Mouse (Mus musculus) liver, postnatal 0 days (tissue): Measurements from ENCODE around the gene Rph3al. TPM values are rescaled to one million over a fixed set of nuclear protein-coding genes. Genes with fewer than 3 reads are reported as not detected.

Experiments
- ATAC-seq: fragments of 200-750 bp; cut with Nextera tagmentation; 2 replicates; pipeline ENCODE4 v1.8.0; 2017; ENCODE audit warnings: mild to moderate bottlenecking, moderate library complexity
- DNase-seq: peaks from one replicate; pipeline ENCODE4 v3.0.0-alpha.2; 2016
- H3K27ac ChIP-seq: fragments of 300-500 bp; sonication (generic); 2 replicates; pipeline ENCODE4 v1.5.1; 2014; ENCODE audit warnings: antibody characterized with exemption, moderate library complexity, mild to moderate bottlenecking, low read depth
- H3K27me3 ChIP-seq: fragments of 300-500 bp; sonication (generic); 2 replicates; pipeline ENCODE4 v1.6.1; 2014; ENCODE audit warnings: low read length, control low read depth, mixed read lengths; ENCODE audit not compliant: insufficient read depth
- H3K36me3 ChIP-seq: fragments of 300-500 bp; sonication (generic); replicated peaks from 2 replicates; pipeline ENCODE4 v1.6.1; 2014; ENCODE audit warnings: mild to moderate bottlenecking, control low read depth, low read length, moderate library complexity, mixed read lengths; ENCODE audit not compliant: insufficient read depth
- H3K4me1 ChIP-seq: fragments of 300-500 bp; sonication (generic); 2 replicates; pipeline ENCODE4 v1.6.1; 2014; ENCODE audit warnings: antibody characterized with exemption, mild to moderate bottlenecking, control low read depth; ENCODE audit not compliant: insufficient read depth
- H3K4me2 ChIP-seq: fragments of 300-500 bp; sonication (generic); 2 replicates; pipeline ENCODE4 v1.6.1; 2014; ENCODE audit warnings: low read depth, mild to moderate bottlenecking, low read length, moderate library complexity, mixed read lengths
- H3K4me3 ChIP-seq: fragments of 300-500 bp; sonication (generic); 2 replicates; pipeline ENCODE4 v1.5.1; 2014; ENCODE audit warnings: low read depth, low read length
- H3K9ac ChIP-seq: fragments of 300-500 bp; sonication (generic); replicated peaks from 2 replicates; pipeline ENCODE4 v1.6.1; 2014; ENCODE audit warnings: mild to moderate bottlenecking, moderate library complexity
- H3K9me3 ChIP-seq: fragments of 300-500 bp; sonication (generic); 2 replicates; pipeline ENCODE4 v1.6.1; 2016; ENCODE audit warnings: mild to moderate bottlenecking, control low read depth, low read length, mixed read lengths
- CTCF ChIP-seq: sonication (generic); IDR thresholded peaks from 2 replicates; pipeline ENCODE4 v1.5.1; 2016; ENCODE audit warnings: antibody characterized with exemption, low read depth
- EP300 ChIP-seq: IDR thresholded peaks from 2 replicates; pipeline ENCODE4 v1.6.1; 2016; ENCODE audit warnings: antibody characterized with exemption, low read depth, mild to moderate bottlenecking
- WGBS: fragments of 180-500 bp; shearing (Covaris S2); extraction: QIAGEN DNeasy Blood & Tissue Kit; methylation state at CpG from one replicate; pipeline ENCODE4 v1.1.7; 2014; ENCODE audit not compliant: insufficient replicate concordance; 5-methylcytosine and 5-hydroxymethylcytosine counted together
- polyA plus RNA-seq: library from polyadenylated mRNA; unstranded; fragments of >200 nt; fragmentation: Nextera tagmentation; extraction: Ambion mirVana; gene quantifications from 2 replicates; pipeline ENCODE4 v1.2.1, GENCODE M21; 2015

Rph3al gene
- polyA plus RNA-seq, 1 experiment from 2014 or later, result 0.83 TPM

DNA sequence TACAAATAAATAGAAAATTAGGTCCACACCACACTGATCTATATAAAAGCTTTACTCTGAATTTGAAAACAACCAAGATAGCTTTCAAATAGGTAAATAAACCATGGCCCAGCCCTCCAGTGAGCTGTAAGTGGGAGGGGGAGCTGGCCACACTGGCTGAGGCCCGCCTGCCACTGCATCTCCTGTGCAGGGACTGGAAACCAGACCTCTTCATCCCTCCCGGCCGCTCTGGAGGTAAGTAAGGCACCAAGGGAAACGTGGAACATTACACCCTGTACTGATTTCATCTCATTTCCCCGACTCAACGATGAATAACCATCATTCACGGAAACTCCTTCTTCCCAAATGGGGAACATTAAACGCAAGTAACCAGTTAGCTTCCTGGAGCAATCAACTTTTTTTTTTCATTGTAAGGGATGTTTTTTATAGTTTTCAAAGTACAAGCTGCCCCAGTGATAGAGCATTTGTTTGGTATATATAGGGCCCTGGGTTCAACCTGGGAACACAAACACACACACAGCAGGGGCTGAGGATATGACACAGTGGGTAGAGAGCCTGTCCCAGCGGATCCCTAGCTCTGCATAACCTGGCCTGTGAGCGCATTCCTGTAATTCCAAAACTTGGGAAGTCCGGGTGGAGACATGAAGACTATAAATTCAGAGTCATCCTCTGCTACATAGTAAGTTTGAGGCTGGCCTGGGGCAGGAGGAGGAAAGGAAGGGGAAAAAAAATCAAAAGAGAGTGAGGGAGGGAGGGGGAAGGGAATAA is 7.1 kb downstream of the Rph3al start:
- H3K36me3 ChIP-seq, result no peaks in the 10 kb centered on the region
- no peak overlapping the region for H3K27ac ChIP-seq
- no peak for ATAC-seq
- 59% methylated on average over 11 of the region's 11 CpGs for WGBS
- no peaks in the 10 kb centered on the region for H3K27me3 ChIP-seq
- no peak for TF ChIP-seq EP300
- TF ChIP-seq CTCF, result no peak
- no peak overlapping the region for H3K4me3 ChIP-seq
- H3K9me3 ChIP-seq, result no peaks in the 10 kb centered on the region
- H3K9ac ChIP-seq, result no peak overlapping the region
- peaks cover 24% of the 10 kb centered on the region for H3K4me1 ChIP-seq
- no peak overlapping the region for H3K4me2 ChIP-seq
- DNase-seq, result no peak

DNA sequence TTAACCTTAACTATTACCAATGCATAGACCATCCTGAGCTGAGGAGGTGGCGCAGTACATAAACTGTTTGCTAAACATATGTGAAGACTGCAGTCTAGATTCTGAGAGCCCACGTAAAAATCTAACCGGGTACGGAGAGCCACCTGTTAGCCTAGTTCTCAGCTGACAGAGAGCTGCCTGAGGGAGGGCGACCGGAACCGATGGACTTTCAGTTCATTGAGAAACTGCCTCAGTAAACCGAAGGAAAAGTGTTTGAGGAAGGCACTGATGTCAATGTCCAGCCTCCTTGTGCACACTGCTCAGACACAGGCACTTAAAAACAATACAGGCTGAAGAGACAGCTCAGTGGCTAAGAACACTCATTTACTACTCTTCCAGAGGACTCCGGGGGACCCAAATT is 8.0 kb downstream of the Rph3al start:
- no peak overlapping the region for H3K27ac ChIP-seq
- peaks cover 23% of the 10 kb centered on the region for H3K4me1 ChIP-seq

DNA sequence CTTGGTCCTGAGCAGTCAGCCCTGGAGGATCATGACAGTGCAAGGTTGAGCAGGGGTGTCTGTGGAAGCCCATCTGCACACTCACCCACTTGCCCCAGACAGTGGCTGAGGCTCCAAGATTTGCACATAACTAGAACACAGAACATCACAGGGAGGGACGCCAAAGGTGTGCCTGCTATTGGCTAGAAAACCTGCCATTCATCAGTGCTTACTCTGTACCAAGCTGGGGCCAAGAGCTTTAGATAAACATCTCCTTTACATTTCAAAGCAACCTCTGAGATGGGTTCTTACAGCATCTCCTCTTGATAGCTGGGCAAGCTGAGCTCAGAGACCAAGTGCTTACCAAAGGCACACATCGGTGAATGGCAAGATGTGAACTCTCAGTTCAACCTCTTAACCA is 10.3 kb downstream of the Rph3al start:
- ATAC-seq, result peak; percentile 17; the same call in 1 of the 2 replicates
- Histone ChIP-seq H3K36me3 (no peaks in the 10 kb centered on the region), H3K27me3 (no peaks in the 10 kb centered on the region), H3K4me1 (peaks cover 23% of the 10 kb centered on the region), H3K9ac (no peak overlapping the region), H3K4me3 (no peak overlapping the region), H3K9me3 (no peaks in the 10 kb centered on the region), H3K4me2 (peak overlapping the region; percentile 51; the same call in 1 of the 2 replicates), H3K27ac (peak overlapping the region; percentile 67; the same call in 1 of the 2 replicates)
- TF ChIP-seq CTCF, result no peak
- TF ChIP-seq EP300, result no peak
- WGBS, result 81% methylated on average over 2 of the region's 2 CpGs
- DNase-seq, result no peak

More for the DNA sequence above, 8.0 kb downstream of the Rph3al start:
- H3K9me3 ChIP-seq, result no peaks in the 10 kb centered on the region
- H3K4me3 ChIP-seq, result no peak overlapping the region
- H3K27me3 ChIP-seq, result no peaks in the 10 kb centered on the region
- no peak overlapping the region for H3K9ac ChIP-seq
- no peak for TF ChIP-seq CTCF
- TF ChIP-seq EP300, result no peak
- DNase-seq (no peak), ATAC-seq (no peak)
- WGBS, result 62% methylated on average over 9 of the region's 9 CpGs
- no peaks in the 10 kb centered on the region for H3K36me3 ChIP-seq
- H3K4me2 ChIP-seq, result no peak overlapping the region

DNA sequence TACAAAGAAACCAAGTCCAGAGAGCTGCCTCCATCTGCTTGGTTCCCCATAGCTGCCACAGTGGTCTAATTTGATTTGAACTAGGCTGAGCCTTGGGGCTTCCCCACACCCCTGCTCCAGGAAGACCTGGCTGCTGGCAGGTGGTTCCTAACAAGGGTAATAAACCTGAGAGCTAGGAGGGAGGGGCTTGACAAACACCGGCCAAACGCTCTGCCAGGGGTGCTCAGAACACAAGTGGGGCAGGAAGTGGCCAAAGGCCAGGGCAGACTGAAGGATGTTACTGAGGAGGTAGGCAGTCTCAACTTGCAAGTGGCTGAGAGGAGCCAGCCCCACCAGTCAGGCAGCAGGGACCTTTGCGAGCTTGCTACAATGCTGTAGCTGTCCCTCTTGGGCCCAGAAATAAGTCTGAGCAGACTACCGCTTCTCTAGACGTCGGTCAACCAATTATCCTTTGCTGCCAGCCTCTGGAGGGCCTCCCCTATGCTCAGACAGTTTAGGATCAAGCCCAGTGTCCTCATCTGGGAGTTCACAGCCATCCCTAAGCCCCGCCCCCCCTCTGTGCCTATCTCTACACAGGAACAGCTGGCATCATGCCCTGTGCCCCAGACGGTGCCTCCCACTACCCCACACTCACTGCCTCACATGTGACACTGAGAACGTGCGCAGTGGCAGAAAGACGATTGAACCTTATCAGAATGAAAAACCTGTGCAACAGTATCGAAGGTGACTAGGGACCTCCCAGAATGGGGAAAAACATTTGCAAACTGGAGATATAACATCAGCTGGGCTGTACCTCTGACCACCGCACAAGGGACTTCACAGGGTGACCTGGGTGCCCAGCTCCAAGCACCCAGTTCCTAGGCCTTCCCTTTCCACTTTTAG is 11.6 kb downstream of the Rph3al start:
- no peak overlapping the region for H3K4me3 ChIP-seq

DNA sequence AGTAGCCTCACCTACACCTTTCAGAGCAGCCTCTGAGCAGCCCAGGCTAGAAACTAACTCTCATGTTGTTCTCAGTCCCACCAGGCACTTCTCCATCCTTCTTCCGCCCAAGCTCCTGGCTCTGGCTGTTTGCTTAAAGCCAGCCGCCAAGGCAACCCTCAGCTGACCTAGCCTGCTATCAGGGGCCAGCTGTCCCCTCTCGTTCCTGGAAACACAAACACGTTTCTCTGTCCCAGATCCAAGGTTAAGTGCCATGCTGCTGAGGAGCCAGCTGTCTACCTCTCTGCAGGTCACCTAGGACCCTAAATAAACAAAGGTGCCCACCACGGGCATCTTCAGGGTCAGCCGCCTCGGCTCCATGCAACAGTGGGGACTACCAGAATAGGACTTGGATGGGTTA is 12.4 kb downstream of the Rph3al start:
- Histone ChIP-seq H3K36me3 (no peaks in the 10 kb centered on the region), H3K27me3 (no peaks in the 10 kb centered on the region), H3K9ac (no peak overlapping the region), H3K4me2 (no peak overlapping the region), H3K4me1 (peaks cover 23% of the 10 kb centered on the region), H3K27ac (no peak overlapping the region), H3K4me3 (no peak overlapping the region), H3K9me3 (no peaks in the 10 kb centered on the region)
- ATAC-seq (no peak), DNase-seq (no peak)
- WGBS, result 54% methylated on average over 7 of the region's 7 CpGs
- no peak for TF ChIP-seq CTCF
- TF ChIP-seq EP300, result no peak

More for the DNA sequence above, 11.6 kb downstream of the Rph3al start:
- ATAC-seq (peak; percentile 97), DNase-seq (peak; percentile 91)
- TF ChIP-seq EP300 (peak; percentile 97), CTCF (0 out of 2 replicates have a peak, but pooled peaks have one; percentile 7)
- H3K4me1 ChIP-seq, result peaks cover 23% of the 10 kb centered on the region
- WGBS, result 35% methylated on average over 13 of the region's 13 CpGs
- peak overlapping the region; percentile 23 for H3K9ac ChIP-seq
- no peaks in the 10 kb centered on the region for H3K27me3 ChIP-seq
- peak overlapping the region; percentile 67 for H3K27ac ChIP-seq
- no peaks in the 10 kb centered on the region for H3K36me3 ChIP-seq
- no peaks in the 10 kb centered on the region for H3K9me3 ChIP-seq
- H3K4me2 ChIP-seq, result peak overlapping the region; percentile 51

DNA sequence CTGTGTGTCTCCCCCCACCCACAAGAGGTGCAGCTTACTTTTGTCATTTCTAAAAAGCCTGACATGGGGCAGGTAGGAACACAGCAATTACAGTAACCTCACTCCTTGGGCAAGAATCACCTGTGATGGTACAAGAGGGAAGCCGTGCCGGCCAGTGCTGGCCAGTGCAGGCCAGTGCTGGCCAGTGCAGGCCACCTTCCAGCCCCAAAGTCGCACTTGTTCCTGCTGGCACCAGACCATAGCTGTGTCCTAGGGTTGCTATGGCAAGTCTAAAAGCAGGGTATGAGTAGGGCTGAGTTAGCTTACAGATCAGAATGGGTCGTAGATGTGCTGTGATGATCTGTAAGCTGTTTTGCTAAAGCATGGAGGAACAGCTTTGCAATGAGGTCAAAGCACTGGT is 15.5 kb downstream of the Rph3al start:
- DNase-seq (no peak), ATAC-seq (no peak)
- Histone ChIP-seq H3K9ac (no peak overlapping the region), H3K9me3 (no peaks in the 10 kb centered on the region), H3K27me3 (no peaks in the 10 kb centered on the region), H3K4me1 (peaks cover 19% of the 10 kb centered on the region), H3K36me3 (no peaks in the 10 kb centered on the region), H3K4me2 (no peak overlapping the region), H3K27ac (no peak overlapping the region), H3K4me3 (no peak overlapping the region)
- no peak for TF ChIP-seq CTCF
- no peak for TF ChIP-seq EP300
- WGBS, result 83% methylated on average over 4 of the region's 4 CpGs
